Mouse (Mus musculus) liver, postnatal 0 days (tissue): ENCODE measurements at regions not wholly inside any gene's neighbourhood (a gene's known extent, or its start where the extent isn't known, plus 50 kb on each side); places are given as distances from the start of the nearest gene placed in this dataset.

Source experiments
- ATAC-seq: fragments of 200-750 bp; cut with Nextera tagmentation; 2 replicates; pipeline ENCODE4 v1.8.0; 2017; ENCODE audit warnings: mild to moderate bottlenecking, moderate library complexity
- DNase-seq: peaks from one replicate; pipeline ENCODE4 v3.0.0-alpha.2; 2016
- H3K27ac ChIP-seq: fragments of 300-500 bp; sonication (generic); 2 replicates; pipeline ENCODE4 v1.5.1; 2014; ENCODE audit warnings: antibody characterized with exemption, moderate library complexity, mild to moderate bottlenecking, low read depth
- H3K27me3 ChIP-seq: fragments of 300-500 bp; sonication (generic); 2 replicates; pipeline ENCODE4 v1.6.1; 2014; ENCODE audit warnings: low read length, control low read depth, mixed read lengths; ENCODE audit not compliant: insufficient read depth
- H3K36me3 ChIP-seq: fragments of 300-500 bp; sonication (generic); replicated peaks from 2 replicates; pipeline ENCODE4 v1.6.1; 2014; ENCODE audit warnings: mild to moderate bottlenecking, control low read depth, low read length, moderate library complexity, mixed read lengths; ENCODE audit not compliant: insufficient read depth
- H3K4me1 ChIP-seq: fragments of 300-500 bp; sonication (generic); 2 replicates; pipeline ENCODE4 v1.6.1; 2014; ENCODE audit warnings: antibody characterized with exemption, mild to moderate bottlenecking, control low read depth; ENCODE audit not compliant: insufficient read depth
- H3K4me2 ChIP-seq: fragments of 300-500 bp; sonication (generic); 2 replicates; pipeline ENCODE4 v1.6.1; 2014; ENCODE audit warnings: low read depth, mild to moderate bottlenecking, low read length, moderate library complexity, mixed read lengths
- H3K4me3 ChIP-seq: fragments of 300-500 bp; sonication (generic); 2 replicates; pipeline ENCODE4 v1.5.1; 2014; ENCODE audit warnings: low read depth, low read length
- H3K9ac ChIP-seq: fragments of 300-500 bp; sonication (generic); replicated peaks from 2 replicates; pipeline ENCODE4 v1.6.1; 2014; ENCODE audit warnings: mild to moderate bottlenecking, moderate library complexity
- H3K9me3 ChIP-seq: fragments of 300-500 bp; sonication (generic); 2 replicates; pipeline ENCODE4 v1.6.1; 2016; ENCODE audit warnings: mild to moderate bottlenecking, control low read depth, low read length, mixed read lengths
- CTCF ChIP-seq: sonication (generic); IDR thresholded peaks from 2 replicates; pipeline ENCODE4 v1.5.1; 2016; ENCODE audit warnings: antibody characterized with exemption, low read depth
- EP300 ChIP-seq: IDR thresholded peaks from 2 replicates; pipeline ENCODE4 v1.6.1; 2016; ENCODE audit warnings: antibody characterized with exemption, low read depth, mild to moderate bottlenecking
- WGBS: fragments of 180-500 bp; shearing (Covaris S2); extraction: QIAGEN DNeasy Blood & Tissue Kit; methylation state at CpG from one replicate; pipeline ENCODE4 v1.1.7; 2014; ENCODE audit not compliant: insufficient replicate concordance; 5-methylcytosine and 5-hydroxymethylcytosine counted together

GRCm38 (mm10) chr1:41825223-41825622 is 870.3 kb upstream of the Pou3f3 start:
- Histone ChIP-seq H3K9ac (no peak overlapping the region), H3K9me3 (no peaks in the 10 kb centered on the region), H3K4me1 (no peaks in the 10 kb centered on the region), H3K27ac (no peak overlapping the region), H3K36me3 (no peaks in the 10 kb centered on the region), H3K4me2 (no peak overlapping the region), H3K27me3 (no peaks in the 10 kb centered on the region), H3K4me3 (no peak overlapping the region)
- ATAC-seq (no peak), DNase-seq (no peak)
- TF ChIP-seq CTCF, result no peak
- 63% methylated on average over 4 of the region's 4 CpGs for WGBS

GRCm38 (mm10) chr1:41831641-41832040 is 863.9 kb upstream of the Pou3f3 start:
- no peak overlapping the region for H3K27ac ChIP-seq
- no peak for ATAC-seq
- no peak overlapping the region for H3K4me3 ChIP-seq
- 58% methylated on average over 2 of the region's 2 CpGs for WGBS
- DNase-seq, result no peak
- no peak overlapping the region for H3K9ac ChIP-seq
- TF ChIP-seq CTCF (no peak), EP300 (no peak)
- H3K4me2 ChIP-seq, result no peak overlapping the region
- H3K36me3 ChIP-seq, result no peaks in the 10 kb centered on the region
- no peaks in the 10 kb centered on the region for H3K27me3 ChIP-seq
- no peaks in the 10 kb centered on the region for H3K9me3 ChIP-seq
- no peaks in the 10 kb centered on the region for H3K4me1 ChIP-seq
